Mouse (Mus musculus) CH12.LX (cell line): ENCODE data around the gene Serpina1e.

Experiments used
- CTCF ChIP-seq, 2 experiments: IDR thresholded peaks in 1 of 2; conservative IDR thresholded peaks in 1 of 2; 2 replicates each; pipeline ENCODE4 v1.5.1; 2011 to 2012; ENCODE audit warnings: low read depth in 2 of 2, low read length in 2 of 2, improper control_type of control experiment in 1 of 2, inconsistent platforms in 1 of 2, mild to moderate bottlenecking in 1 of 2, moderate library complexity in 1 of 2
- GABPA ChIP-seq: IDR thresholded peaks from 2 replicates; pipeline ENCODE4 v1.6.1; 2012; ENCODE audit warnings: low read depth, low read length, improper control_type of control experiment, inconsistent platforms; ENCODE audit not compliant: insufficient replicate concordance
- KAT2A ChIP-seq: IDR thresholded peaks from 2 replicates; pipeline ENCODE4 v1.6.1; 2012; ENCODE audit warnings: low read length, improper control_type of control experiment, inconsistent platforms; ENCODE audit not compliant: insufficient replicate concordance
- MAZ ChIP-seq: IDR thresholded peaks from 2 replicates; pipeline ENCODE4 v1.6.1; 2012; ENCODE audit warnings: low read depth, mild to moderate bottlenecking, inconsistent platforms, low read length, improper control_type of control experiment, moderate library complexity
- NRF1 ChIP-seq: IDR thresholded peaks from 2 replicates; pipeline ENCODE4 v1.6.1; 2014; ENCODE audit warnings: low read depth, mild to moderate bottlenecking, inconsistent platforms, low read length, improper control_type of control experiment, moderate library complexity
- POLR2A ChIP-seq: IDR thresholded peaks from 2 replicates; pipeline ENCODE4 v1.6.1; 2011; ENCODE audit warnings: low read depth, mild to moderate bottlenecking, improper control_type of control experiment, low read length

DNA sequence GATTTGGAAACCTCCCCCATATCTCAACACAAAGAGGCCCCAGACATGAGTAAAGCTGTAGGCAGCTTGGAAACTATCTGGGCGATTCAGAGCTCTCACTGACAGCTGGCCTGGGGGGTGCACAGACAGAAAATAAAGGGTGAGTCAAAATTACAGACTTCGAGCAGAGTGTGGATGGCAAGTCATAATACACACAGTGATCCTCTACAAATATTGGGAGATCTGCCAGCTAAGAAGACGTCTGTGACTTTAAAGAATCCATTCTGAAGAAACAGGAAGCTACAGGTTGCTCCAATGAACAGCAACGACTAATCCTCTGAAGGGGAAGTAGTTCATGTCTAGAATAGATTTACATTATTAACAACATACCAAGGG, 44.5 kb upstream of the Serpina1e start:
- TF ChIP-seq CTCF (conservative IDR thresholded peaks at IDR 0.05 in 1 of 2, IDR thresholded peaks at IDR 0.05 in 1 of 2; ENCODE audit: low read depth in 2 of 2, low read length in 2 of 2), result no peak
- TF ChIP-seq KAT2A, result no peak
- TF ChIP-seq POLR2A, result no peak
- TF ChIP-seq NRF1, result no peak
- TF ChIP-seq GABPA, result no peak
- no peak for TF ChIP-seq MAZ
